Mouse (Mus musculus): ENCODE results near the gene Cdh15.

GRCm38 (mm10) chr8:122811870-122812494 is 35.8 kb upstream of the Cdh15 start:
- no peak for TF ChIP-seq CTCF (IDR thresholded peaks at IDR 0.05)
- no peak for TF ChIP-seq POLR2A (IDR thresholded peaks at IDR 0.05; ENCODE audit: insufficient read depth, low read depth, low read length)

Data from heart, adult 2 months (tissue).